Mouse (Mus musculus): ENCODE measurements at regions not wholly inside any gene's neighbourhood (a gene's known extent, or its start where the extent isn't known, plus 50 kb on each side); places are given as distances from the start of the nearest gene placed in this dataset.
A peak's percentile ranks its signal among the peaks of the same experiment; 100 is the strongest.

DNA sequence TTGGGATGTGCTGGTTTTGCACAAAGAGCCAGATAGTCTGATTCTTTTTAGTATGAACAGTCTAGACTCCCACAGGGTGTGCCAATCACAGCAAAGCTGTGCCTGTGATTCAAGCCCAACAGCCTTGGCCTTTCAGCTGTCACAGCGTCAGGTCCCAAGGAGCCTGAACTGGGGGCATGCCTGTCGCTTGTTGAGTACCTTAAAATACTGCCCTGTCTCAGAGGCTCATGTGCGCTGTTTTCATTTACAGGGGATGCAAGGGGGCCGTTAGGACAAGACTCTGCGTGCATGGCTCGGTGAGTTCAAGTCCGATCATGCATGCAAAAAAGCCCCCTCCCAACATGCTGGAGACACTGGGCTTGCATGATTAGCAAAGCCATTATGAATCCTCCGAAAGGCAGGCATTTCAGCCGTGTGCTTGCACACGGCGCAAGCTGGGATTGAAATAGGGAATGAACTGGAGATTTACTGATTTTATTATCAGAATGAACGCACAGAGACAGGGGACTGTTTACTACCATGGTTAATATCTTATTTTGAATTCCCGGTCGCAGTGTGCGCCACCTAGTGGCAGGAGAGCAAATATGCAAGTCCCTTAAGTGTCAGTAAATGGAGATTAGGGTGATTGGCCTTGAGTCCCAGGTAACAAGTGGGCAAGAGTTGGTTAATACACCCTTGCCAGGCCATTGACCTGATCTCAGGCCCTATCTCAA lies 332.8 kb upstream of the Camk1g start:
- peak; percentile 31 for DNase-seq (ENCODE audit: extremely low read depth, low read depth)

DNA sequence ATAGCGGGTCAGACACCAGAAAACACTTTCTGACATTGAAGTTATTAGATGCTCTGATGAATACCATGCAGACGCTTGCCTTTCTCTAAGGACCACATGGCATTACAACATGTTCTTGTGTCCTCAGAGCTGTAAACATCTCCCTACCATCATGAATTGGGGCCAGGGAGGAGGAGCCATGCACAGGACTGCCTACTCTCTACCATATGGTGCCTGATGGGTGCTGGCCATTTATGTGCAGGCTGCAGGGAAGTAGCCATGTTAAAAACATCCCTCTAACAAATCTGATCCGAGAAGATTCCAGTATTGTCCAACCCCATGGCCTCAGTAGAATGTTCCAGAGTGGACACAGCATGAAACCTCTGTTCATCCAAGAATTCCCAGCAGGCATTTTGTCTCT lies 330.1 kb upstream of the Camk1g start:
- no peak for DNase-seq (ENCODE audit: extremely low read depth, low read depth)

GRCm38 (mm10) chr1:193698603-193699266 lies 328.6 kb upstream of the Camk1g start:
- DNase-seq (ENCODE audit: extremely low read depth, low read depth), result no peak

GRCm38 (mm10) chr1:193697857-193698256 lies 327.8 kb upstream of the Camk1g start:
- DNase-seq (ENCODE audit: extremely low read depth, low read depth), result no peak

DNA sequence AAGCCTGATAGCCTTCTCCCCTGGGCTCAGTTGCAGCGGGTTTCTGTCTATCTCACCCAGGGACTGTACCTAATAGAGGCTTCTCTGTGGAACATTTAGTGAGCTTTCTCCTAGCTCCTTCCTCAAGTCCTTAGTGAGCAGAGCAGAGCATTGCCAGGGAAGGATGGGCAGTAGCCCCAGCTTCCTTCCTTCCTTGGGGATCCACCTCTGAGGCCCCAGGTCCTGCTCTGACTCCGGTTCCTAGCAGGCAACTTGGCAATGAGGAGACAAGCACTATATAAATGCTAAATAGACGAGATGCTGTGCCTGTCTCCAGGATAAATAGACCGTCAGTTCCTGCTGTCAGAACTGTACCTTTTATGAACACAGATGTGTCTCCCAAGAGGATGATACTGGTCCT lies 326.9 kb upstream of the Camk1g start:
- no peak for DNase-seq (ENCODE audit: extremely low read depth, low read depth)

- DNase-seq (ENCODE audit: extremely low read depth, low read depth), result no peak
These were observed 322.9 kb upstream of the Camk1g start for GRCm38 (mm10) chr1:193692991-193693390.

GRCm38 (mm10) chr1:193689601-193690000 lies 319.5 kb upstream of the Camk1g start:
- DNase-seq (ENCODE audit: extremely low read depth, low read depth), result no peak

DNA sequence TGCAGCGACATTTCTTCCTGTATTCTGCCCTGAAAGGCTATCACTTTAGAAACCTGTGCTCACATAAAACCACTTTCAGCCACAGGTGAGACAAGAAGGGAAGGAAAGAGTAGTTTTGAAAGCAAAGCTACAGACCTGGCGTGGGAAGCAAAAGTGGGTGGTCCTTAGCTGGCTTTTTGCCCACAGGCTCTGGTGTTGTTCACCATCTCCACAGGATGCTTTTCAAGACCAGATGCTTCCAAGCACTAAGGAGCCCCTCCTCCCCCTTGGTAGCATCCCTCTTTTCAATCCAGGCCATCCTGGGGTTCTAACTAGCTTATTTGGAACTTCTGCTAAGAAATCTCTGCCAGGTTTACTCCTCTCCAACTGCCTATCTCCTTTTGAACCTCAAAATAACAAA lies 312.8 kb upstream of the Camk1g start:
- no peak for DNase-seq (ENCODE audit: extremely low read depth, low read depth)

- DNase-seq (ENCODE audit: extremely low read depth, low read depth), result no peak
These were observed 308.4 kb upstream of the Camk1g start for GRCm38 (mm10) chr1:193678448-193678847.

DNA sequence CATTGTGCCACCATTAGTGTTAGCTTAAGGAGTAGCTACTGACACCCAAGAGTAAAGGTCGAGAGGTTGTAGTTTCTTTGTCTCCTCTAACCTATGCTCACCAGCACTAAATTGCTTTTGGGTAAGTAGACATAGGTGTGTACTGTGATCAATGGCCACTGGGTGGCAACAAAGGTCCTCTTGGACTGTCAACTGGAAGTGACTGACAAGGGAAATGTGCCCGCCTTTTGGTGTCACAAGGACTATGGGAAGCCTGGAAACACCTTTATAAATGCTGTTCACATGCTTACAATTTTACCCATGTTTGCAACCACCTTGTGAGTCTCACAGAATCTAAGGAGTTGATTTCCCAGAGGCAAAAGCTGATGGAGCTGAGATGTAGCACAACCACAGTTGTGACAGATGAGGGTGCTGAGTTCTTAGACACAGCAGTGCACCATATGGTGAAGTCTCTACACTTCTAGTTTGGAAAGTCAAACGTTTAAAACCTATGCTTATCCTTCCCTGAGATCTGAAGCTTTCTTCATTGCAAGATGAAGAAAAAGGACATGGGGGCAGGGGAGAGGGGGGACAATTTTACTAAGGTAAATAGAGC lies 303.2 kb upstream of the Camk1g start:
- no peak for DNase-seq (ENCODE audit: extremely low read depth, low read depth)

- no peak for DNase-seq (ENCODE audit: extremely low read depth, low read depth)
These were observed 302.6 kb upstream of the Camk1g start for GRCm38 (mm10) chr1:193672681-193673080.

DNA sequence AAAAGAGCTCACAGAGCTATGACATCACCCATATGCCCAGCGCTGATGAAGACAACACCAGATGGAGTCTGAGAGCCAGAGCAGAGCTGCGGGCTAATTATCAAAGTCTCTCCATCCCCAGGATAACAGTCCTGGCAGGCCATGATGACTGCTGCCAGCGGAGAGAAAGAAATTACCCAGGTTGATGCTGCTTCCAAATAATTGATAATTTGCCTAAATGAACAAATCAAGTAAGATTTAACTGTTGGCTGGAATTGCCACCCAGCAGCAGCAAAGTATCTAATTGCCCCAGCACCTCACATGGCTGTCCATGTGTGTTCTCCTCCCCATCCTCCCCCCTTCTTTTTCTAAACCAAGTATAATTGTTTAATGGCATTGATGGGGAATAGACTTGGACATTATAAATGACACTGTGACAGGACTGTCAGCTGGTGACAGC lies 301.7 kb upstream of the Camk1g start:
- DNase-seq (ENCODE audit: extremely low read depth, low read depth), result no peak

GRCm38 (mm10) chr1:193671046-193671445 lies 300.9 kb upstream of the Camk1g start:
- DNase-seq (ENCODE audit: extremely low read depth, low read depth), result no peak

DNA sequence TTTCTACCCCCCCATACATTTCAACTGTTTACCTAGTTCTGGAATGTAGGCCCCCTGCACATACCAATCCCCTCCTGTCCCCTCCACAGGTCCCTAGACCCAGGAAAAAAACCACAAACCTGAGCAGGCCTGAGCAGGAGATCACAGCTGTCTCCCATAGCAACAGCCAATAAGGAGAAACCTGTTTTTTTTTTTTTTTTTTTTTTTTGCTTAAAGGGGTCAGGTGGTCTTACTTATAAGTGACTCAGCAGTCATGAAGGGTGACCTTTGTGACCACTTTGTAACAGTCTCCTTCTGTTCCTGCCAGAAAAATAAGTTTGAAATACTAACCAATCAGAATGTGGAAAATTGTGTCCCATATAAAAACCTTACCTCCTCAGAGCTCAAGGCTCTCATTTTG lies 299.9 kb upstream of the Camk1g start:
- DNase-seq (ENCODE audit: extremely low read depth, low read depth), result no peak

DNA sequence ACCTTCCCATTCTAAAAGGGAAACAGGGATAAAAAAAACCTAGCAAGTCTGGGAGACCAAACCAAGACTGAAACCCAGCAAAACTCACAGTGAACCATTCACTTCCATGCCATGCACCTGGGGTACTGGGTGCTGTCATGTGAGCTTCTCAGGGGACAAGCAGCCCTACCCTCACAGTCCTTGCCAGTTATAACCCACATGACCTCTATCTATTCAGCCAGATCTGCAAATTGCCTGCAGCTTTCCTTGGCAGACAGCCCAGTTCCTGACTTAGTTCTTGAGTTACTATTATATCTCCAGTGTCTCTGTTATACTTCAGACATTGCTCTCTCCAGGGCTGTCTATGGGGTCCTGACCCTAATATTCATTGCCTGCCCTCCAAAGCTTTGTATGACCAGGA lies 298.7 kb upstream of the Camk1g start:
- DNase-seq (ENCODE audit: extremely low read depth, low read depth), result peak; percentile 90

- DNase-seq (ENCODE audit: extremely low read depth, low read depth), result no peak
These were observed 295.8 kb upstream of the Camk1g start for GRCm38 (mm10) chr1:193665854-193666253.

DNA sequence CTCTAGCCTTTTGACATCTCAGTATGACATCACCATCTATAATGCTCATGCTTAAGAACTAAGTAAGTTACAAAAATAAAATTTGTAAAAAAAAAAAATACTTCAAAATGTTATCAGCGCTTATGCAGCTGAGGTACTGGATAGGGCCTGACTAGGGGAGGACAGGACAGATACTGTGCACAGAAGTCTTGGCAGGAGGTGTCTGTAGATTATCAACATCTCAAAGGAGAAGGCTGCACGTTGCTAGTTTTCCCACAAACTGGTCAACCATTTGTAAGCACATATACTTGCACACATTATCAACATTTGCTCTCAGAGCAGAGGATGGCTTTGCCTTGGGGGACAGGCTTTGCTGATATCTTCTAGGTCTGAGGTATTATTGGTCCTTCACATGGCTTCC lies 294.5 kb upstream of the Camk1g start:
- DNase-seq (ENCODE audit: extremely low read depth, low read depth), result peak; percentile 93

- no peak for DNase-seq (ENCODE audit: extremely low read depth, low read depth)
These were observed 293.5 kb upstream of the Camk1g start for GRCm38 (mm10) chr1:193663587-193663986.

DNA sequence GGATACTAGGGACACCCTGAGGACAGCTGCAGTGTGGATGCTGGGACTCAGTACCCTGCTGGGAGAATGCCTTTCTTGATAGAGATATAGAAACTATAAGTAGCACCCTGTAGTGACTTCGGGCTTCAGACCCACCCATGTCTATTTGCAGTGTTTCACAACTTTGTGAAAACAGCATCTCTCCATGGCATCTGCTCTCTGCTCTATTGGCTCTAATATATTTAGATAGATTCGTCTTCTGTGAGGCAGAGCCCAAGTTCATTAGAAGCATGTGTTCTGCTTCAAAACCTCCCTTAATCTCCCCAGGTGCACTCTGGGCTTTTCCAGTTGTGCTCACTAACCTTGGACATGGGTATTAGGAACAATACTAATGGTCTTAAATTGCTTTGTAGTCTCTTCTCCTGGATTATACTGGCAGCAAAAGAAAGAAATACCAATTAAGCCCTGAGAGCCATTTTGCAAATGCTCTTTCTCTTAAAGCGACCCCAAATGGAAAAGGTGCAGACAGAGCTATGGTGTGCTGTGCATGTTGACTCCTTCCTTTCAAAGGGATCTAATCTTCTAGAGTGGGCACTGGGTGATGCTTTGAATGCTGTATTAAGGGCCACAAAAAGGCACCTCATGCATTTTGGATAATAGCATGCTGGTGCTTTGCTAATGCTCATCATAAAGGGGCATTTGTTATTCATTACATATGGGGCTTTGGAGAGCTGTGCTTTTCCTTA lies 292.2 kb upstream of the Camk1g start:
- no peak for DNase-seq (ENCODE audit: extremely low read depth, low read depth)

GRCm38 (mm10) chr1:193661377-193661776 lies 291.3 kb upstream of the Camk1g start:
- no peak for DNase-seq (ENCODE audit: extremely low read depth, low read depth)

- no peak for DNase-seq (ENCODE audit: extremely low read depth, low read depth)
These were observed 285.1 kb upstream of the Camk1g start for GRCm38 (mm10) chr1:193655076-193655677.

GRCm38 (mm10) chr1:193650275-193650674 lies 280.2 kb upstream of the Camk1g start:
- DNase-seq (ENCODE audit: extremely low read depth, low read depth), result no peak

All from MEL-GATA-1-ER (cell line).